Mouse (Mus musculus) kidney, adult 2 months (tissue): ENCODE measurements around the gene Gper1.

Experiments
- CTCF ChIP-seq: fragments of 200-500 bp; conservative IDR thresholded peaks from 2 replicates; pipeline ENCODE4 v1.5.1; 2011; ENCODE audit warnings: low read depth, mild to moderate bottlenecking, control low read depth, low read length, moderate library complexity, mixed read lengths; ENCODE audit not compliant: insufficient read depth, insufficient read length
- POLR2A ChIP-seq: fragments of 200-500 bp; IDR thresholded peaks from one replicate; pipeline ENCODE4 v1.6.1; 2011; ENCODE audit warnings: low read depth, low read length, control low read depth

- TF ChIP-seq CTCF, result no peak
- no peak for TF ChIP-seq POLR2A
Measured at GRCm38 (mm10) chr5:139474741-139475140, 51.8 kb downstream of the Gper1 start.
